Mouse (Mus musculus): ENCODE data around the gene Hhat. TPM values are rescaled to one million over a fixed set of nuclear protein-coding genes. Genes with fewer than 3 reads are reported as not detected.
A peak's percentile ranks its signal among the peaks of the same experiment; 100 is the strongest.

The Hhat gene
- polyA plus RNA-seq, 2 experiments from 2014 or later: 0.89 to 1.6 TPM

DNA sequence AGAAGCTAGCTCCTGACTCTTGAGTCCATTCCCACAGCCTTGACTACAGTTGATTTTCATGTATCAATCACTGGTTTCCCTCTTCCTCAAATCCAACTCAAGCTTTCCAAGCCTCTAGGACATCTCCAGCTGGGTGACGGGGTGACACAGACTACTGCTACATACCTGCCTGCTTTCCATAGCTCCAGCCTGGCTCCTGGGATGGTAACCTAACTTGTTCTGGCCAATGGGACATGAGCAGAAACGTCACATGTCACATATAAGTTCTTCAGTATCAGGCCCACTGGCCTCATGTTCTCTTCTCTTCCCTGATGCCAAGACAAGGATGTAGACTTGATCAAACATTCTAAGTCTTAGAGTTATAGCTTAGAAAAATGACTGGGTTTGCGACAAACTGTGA is 220.5 kb downstream of the Hhat start:
- ATAC-seq: no peak

DNA sequence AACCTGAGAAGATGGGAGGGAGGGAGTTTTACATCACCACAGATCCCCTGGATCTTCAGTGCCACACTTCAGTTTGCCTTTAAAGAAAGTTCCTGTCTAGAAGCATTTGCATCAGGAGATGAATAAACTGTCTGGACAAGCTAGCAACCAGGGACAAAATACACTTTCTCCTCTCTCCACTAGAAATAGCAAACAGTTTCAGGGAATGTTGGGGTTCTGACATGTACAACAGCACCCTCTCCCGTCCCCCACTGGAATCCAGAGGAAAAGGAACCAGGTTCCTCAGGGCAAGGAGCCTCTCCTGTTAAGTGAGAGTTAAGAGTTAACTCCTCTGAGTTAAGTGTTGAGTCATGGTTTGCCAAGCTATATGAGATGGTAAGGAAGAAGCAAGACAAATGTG is 224.2 kb downstream of the Hhat start:
- ATAC-seq: no peak

DNA sequence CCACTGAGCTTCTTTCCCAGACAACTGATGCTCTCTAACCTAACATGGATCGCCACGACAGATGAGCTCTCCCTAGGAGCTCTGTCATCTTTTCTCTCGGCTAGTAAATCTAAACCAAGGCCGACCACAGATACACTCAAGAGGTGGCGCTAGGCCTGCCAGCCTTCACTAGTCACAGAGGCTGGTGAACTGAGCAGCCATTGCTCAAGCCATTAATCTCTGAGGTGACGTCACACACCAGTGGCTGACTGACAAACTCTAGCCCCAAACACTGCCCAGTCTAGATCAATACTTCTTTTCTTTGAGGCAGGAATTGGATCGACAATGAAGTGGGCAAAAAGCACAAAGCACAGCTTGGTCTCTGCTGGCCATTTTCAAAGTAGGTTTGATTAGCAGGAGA is 226.1 kb downstream of the Hhat start:
- no peak for ATAC-seq

DNA sequence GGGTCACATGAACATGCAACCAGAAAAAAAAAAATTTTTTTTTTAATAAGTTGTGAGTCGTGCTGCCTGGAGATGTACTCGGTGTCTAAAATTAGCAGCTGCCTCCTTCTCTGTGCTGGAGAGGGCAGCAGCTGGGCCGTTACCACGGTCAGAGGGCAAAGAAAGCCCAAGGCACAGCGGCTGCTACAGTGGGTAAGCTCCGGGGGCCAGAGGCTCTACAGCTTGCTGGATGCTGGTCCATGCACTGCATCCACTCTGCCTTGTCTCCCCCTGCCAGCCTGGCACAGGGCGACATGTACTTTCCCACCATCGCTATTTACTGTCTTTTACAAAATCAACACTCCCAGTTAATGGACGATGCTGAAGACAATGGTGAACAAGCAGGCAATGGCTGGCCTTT is 226.9 kb downstream of the Hhat start:
- ATAC-seq: no peak

DNA sequence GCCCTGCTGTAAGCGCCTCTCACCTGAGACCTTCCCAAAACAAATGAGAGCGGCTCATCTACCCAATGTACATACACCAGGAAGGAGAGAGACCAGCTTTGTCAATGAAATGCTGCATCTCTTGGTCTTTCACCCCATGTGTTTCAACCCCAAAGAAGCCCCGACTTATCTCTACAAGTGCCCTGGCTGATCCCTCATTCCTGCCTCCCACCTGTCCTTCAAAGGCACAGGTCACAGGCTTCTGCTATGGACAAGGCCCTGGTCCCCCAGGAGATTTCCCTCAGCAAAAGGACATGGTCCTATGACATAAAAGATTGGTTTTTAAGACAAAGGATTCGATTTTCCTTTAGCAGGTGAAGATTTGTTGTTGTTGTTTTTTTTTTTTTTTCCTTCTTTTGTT is 227.3 kb downstream of the Hhat start:
- no peak for ATAC-seq

DNA sequence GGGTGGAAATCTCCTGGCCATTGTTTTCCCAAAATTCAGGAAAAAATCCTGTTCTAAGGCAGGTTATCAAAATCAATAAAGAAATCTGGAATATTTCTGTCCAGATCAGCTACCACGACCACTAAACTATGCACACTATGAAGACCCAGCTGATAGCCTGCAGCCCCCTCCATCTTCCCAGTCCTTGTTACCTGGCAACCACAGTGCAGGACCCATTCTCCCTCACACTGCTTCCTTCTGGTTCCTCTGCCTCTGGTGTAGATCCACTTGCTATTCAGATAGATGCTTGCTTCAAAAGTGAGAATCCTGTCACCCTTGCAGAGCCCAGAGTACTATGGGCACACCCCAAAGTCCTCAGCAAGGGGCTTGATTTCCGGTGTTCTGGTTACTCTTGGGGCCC is 228.9 kb downstream of the Hhat start:
- no peak for ATAC-seq

DNA sequence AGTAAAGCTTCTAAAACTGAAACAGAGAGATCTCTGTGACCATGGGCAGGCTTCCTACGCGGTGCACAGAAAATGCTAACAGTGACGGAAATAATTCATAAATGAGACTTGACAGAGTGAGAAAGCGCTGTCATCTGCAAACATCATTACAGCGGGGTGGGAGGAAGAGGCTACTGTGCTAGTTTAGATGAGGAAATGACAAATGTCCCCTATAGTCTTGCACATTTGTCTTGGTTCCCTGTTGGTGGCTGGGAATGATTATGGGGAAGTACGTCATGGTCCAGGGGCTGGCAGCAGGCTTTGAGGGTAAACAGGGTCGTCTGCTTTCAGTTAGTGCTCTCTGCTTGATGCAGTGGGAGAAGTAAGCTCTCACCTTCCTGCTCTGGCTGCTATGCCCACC is 233.9 kb downstream of the Hhat start:
- peak; percentile 43 for ATAC-seq

DNA sequence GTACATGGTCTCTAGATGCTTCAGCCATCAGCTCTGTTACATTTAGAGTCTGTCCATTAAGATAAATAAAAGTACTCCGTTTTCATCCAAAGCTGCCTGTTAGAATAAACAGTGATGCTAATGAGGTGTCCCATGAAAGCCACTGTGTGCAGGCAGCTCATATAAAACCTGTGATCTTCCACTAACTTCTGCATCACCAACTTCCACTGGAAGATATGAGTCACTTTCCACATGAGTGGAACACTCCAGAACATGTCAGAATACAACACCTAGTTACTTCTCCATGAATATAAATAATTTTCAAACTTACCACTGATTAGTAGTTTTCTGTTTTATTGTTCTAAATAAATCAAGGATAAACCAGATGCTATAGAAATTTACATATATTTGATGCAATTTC is 234.6 kb downstream of the Hhat start:
- no peak for ATAC-seq

DNA sequence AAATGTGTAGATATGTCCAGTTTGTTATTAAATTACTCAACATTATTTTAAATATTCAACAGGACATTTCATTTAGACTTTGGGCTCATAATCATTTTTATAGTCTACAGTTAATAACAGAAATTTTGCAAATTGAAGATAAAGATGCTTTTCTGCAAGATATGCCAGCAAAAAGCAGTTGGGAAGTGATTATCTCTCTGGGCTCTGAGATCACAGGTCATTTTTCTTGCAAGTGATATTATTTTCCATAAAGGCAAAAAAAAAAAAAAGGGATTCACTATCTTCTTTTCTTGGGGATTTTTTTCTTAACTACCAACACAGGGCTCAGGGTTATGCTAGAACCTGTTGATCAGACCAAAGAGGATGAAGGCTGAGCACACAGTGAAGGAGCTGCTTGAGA is 238.0 kb downstream of the Hhat start:
- ATAC-seq: no peak

DNA sequence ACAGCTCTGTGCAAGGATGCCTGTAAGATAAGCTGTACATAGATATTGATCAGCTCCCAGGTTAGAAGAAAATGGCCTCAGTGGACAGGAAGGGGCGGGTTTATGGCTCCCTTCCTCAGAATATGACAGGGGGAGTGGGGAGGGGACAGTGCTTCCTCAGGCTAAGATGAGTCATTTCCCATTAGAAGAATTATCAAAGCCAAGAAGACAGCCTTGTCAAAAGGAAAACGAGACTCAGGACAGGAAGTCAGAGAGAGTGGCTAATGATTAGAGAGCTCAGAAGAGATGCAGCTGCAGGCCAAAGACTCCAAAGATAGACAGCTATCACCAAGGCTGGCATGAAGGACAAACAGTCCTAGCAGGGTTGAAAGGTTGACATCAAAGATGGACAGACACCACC is 238.8 kb downstream of the Hhat start:
- no peak for ATAC-seq

DNA sequence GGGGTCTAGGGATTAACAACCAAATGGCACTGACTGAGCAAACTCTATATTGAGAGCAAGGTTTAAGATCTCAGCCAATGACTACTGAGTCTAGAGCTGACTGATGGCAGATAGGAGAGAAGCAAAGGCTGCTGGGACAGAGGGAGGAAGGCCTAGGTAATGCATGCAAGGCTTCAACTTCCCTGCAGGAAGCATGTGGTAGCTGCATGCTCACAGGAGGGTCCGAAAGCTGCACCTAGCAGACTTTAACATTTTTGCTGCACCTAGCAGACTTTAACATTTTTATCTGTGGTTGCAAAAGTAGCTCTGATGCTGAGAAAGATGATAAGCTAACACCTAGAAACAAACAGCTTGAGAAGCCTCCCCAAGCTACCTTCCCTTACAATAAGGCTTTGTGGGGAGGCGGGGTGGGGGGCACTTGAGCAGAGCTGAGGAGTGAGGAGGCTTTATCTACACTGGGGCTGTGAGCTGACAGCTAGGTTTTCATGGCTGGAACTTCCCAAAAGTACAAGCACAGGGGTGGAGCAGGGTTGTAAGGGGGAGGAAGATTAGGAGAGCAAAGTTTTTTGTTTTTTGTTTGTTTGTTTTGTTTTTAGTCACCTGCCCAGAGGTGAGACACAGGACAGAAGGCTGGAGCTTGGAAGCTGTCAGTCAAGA is 239.4 kb downstream of the Hhat start:
- ATAC-seq: no peak

DNA sequence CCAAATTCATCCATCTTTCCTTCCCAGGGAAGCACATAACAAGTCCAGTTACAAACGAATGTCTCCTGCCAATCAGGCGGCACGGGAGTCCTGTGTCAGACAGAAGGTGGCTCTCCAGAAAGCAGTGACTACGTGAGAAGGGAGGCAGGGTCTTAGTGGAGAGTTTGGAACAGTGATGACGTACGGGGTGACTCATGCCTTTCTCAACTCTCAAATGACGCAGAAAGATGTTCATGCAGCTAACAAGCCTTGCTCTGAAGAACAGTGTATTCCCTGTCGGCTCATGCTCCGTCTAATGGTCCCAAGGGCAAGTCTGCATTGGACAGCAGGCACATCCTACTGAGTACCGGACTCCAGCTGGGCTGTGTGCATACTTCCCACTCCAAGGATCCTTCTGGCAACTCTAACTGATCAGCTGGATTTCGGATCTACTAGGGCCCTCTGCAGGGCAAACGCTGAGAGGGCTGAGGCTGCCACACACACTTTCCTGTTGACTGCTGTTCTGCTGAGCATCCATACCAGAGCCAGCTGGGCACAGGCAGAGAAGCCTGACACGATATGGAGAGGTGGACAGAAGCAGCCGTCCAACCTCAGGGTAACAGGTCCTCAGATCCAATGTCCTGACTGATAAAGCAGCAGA is 245.2 kb downstream of the Hhat start:
- ATAC-seq: no peak

DNA sequence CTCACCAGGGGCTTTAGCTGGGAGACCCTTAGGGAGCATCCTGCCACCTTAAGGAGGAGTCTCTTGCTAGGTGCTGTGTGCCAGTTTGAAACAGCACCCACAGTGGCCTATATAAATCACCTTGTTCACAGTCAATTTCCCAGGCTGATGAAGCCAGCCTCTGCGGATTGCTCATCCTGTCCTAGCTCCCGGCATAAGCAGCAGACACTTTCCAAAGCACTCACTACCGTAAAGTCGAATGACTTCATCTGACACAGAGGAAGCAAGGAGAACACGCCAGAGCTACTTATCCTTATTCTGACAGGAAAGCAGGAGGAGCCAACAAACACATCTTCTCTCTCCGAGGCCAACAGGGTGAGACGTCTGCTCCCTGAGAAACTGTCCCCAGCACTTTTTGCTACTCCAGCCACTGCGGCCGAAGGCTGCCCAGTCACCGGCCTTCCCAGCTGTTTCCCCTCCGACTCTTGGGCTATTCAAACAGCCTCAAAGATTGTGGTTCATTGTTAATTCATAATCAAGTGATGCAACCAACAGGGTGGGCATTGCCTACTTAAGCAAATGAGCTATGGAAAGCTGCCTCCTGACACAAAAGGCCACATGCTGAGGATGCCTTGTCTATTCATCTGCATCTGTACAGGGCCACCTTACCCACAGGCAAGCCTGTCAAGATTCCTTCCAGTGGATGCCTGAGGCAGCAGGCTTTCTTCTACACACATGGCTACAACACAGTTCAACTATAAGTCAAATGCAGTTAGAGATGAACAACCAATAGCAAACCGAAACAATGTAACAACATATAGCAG is 248.4 kb downstream of the Hhat start:
- ATAC-seq: no peak

DNA sequence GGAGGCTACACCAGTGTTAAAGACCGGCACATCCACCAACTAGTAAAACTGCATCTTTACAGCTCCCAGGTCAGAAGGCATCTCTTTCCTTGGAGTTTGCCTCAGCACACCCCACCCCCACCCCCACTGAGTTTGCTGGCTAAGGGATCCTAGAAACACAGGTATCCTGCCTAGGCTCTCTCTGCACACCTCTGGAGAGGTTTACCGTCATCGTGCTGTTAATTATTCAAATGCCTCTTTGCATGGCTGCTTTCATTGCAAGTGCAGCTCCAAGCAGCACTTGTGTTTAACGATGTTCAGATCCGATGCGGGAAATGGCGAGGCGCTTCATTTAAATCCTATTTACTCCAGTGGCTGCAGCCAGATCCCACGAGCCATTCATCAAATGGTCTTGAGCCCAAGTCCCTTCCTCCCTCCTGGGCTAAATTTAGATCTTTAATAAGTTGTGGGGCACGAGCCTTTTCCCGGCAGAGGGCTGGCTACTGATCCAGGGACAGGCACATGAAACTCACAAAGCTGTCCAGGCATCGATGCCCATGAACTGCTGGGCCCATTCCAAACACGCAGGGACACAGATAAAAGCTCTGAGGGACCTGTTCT is 250.1 kb downstream of the Hhat start:
- no peak for ATAC-seq

DNA sequence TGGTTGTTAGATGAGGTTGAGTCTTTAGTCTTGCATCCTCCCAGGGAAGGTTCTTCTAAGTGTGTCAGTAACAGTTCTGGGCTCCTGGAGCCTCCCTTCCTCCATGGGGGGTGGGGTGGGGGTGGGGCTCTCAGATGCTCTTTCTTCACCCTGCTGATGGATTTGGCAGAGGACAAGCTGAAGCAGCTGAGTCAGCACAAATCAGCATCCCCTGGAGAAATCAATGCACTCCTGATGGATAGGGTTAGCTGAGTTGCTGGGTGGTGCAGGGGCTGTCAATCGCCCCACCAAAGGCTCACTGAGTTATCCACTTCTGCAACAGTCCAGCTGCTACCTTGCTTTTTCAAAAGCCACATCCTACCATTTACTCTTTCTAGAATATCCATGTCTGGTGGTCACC is 251.3 kb downstream of the Hhat start:
- ATAC-seq: no peak

DNA sequence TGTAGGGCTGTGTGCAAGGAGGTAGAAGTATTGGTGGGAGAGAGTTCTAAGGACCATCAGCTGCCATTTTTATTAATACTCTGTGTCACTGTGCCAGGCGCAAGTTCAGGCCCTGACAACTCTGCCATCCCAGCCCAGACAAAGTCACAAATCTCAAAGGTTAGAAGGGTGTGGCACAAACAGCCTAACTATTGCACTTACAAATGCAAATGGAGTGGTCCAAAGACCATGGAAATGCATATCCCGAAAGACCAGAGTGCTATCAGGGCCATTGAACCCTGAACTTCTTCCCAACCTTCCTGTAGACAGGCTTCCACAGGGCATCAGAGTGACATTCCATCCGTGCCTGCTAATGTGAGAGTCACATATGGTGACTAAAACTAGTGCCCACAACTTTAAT is 255.7 kb downstream of the Hhat start:
- no peak for ATAC-seq

DNA sequence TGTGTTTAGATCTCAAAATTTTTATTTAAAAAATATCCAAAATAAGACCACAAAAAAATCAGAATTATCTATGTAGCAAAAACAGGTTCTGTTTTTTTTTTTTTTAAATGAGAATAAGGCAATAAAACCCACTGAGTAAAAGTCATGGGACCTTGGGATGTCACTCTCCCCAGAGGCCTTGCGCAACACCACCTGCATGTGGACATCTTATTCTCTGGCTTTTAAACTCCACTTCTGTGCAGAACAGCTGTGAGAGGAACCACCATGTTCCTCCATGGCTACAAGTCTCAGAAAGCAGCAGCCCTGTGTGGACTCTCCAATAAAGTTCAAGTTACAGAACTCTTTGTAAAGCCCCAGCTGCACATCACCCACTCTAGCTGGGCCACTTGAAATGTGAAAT is 258.2 kb downstream of the Hhat start:
- no peak for ATAC-seq

DNA sequence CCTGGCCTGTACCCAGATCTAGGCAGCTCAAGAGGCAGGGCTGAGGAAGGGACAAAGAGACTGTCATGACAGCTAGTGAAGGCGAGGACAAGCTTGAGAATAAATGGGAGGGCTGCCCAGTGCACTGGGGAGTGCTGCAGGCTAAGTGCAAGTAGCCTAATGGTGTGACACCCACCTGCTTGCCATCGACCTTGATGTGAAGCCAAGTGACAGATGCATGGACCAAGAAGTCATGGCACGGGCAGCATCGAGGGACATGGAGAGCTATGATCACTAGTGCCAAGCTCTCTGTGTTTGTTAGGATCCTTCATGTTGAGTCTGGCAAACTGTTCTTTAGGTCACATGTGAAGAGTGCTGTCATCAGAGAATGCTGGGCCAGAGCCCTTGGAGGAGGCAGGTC is 267.4 kb downstream of the Hhat start:
- ATAC-seq: no peak

DNA sequence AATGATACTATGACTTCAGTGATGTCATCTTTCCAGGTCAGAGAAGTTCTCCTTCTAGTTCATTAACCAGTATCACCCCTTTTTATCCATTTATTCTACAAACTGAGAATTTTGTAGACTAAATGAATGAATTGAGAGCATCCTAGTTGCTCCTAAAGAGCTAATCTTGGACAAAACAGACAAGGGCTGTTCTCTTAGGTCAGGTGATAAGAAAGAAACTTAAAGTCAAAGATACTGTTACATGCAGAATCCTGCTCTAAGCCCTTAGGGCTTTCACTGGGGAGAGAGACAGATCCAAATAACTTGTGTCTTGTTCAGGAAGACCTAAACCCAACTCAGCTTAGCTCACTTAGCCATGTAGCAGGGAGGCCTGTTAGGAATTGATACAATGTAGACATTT is 268.2 kb downstream of the Hhat start:
- no peak for ATAC-seq

DNA sequence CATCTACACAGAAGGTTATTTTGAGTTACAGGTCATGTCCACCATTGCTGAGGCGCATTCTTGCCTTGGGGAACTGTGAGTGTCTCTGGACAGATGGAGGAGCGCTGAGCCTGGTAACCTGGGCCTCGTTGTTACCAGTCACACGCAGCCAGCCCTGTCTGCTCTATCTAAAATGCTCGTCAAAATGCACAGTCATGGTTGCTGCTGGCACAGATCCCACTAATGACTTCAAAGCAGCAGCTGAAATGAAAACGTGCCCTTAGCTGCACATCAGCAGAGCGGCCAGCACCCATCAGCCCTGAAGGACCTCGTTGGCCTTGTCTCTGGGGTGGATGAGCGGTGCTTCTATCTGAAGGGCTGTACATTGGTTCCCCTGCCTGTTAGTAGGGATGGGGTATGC is 269.0 kb downstream of the Hhat start:
- ATAC-seq: no peak

DNA sequence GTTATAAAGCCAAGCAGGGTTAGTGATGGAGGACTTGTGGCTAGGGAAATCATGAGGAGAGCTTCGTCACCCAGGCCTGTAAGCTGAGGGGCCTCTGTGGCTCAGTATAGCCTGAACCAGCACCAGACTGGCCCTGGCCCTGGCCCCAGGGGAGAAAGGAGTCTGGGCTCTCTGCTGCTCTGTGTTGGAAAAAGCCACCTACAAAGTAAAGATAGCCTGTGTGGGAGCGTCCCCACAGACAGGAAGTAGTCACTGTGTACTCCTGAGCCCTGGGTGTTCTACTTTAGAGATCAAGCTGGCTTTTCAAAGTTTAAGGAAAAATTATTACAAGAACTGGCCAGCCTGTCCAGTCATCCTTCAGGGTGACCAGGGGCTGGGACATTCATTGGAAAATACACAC is 273.5 kb downstream of the Hhat start:
- ATAC-seq: no peak

DNA sequence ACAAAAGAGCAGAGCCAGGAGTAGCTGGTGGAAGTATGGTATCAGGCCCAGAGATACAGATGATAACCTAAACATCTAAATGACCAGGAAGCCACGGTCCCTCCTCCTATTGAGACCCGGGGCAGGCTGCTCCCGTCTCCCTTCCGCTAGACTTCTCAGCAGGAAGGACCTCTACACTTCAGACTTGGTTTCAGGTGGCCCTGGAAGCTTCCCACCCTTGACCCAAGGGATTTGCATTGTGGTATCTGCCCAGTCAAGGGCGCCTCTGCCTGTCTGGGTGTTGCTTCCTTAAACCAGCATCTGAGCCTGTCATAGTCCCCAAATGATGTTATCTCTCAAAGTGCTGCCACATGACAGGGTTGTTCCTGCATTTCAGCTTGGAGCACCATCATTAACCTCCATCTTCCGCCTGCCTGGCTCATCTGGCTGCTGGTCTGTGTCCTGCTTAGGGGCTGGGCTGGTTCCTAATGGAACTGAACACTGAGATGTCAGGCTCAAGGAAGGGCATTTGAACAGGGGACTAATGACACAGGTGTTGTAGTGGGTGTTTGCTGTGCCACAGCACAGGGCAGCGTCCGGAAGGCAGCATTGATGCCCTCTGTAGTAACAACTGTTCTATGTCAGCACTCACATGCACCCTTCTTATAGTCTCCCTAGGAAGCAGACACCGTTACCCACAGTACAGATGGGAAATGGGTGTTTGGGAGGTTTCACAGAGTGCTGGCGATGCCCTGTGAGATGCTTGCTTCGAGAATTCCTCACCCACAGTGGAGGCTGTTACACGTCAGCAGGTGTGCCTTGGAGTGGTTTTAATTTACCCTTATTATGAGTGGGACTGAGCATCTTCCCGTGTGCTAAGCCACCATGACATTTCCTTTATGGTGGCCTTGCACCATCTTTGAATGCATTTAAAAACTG is 280.9 kb downstream of the Hhat start:
- no peak for ATAC-seq

DNA sequence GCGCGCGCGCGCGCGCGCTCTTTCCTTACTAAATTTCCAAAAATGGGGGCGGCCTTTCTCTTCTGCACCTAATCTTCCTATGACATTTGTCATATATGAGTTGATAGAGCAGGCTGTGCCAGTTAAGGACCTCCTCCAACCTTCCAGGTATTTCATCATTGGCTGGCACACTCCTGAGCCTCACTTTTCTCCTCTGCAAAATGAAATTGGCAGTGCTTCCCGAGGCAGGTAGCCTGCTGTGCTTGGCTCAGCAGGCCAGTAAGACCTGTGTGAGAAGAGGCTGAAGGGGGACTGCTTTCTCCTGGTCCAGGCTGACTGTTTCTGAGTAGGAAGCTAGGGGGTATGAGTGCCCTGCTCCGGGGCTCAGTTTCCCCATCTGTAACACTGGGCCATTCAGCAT is 283.5 kb downstream of the Hhat start:
- ATAC-seq: no peak
